ENCODE assay signal across 8 mouse cellular contexts in the genomic region with DNA sequence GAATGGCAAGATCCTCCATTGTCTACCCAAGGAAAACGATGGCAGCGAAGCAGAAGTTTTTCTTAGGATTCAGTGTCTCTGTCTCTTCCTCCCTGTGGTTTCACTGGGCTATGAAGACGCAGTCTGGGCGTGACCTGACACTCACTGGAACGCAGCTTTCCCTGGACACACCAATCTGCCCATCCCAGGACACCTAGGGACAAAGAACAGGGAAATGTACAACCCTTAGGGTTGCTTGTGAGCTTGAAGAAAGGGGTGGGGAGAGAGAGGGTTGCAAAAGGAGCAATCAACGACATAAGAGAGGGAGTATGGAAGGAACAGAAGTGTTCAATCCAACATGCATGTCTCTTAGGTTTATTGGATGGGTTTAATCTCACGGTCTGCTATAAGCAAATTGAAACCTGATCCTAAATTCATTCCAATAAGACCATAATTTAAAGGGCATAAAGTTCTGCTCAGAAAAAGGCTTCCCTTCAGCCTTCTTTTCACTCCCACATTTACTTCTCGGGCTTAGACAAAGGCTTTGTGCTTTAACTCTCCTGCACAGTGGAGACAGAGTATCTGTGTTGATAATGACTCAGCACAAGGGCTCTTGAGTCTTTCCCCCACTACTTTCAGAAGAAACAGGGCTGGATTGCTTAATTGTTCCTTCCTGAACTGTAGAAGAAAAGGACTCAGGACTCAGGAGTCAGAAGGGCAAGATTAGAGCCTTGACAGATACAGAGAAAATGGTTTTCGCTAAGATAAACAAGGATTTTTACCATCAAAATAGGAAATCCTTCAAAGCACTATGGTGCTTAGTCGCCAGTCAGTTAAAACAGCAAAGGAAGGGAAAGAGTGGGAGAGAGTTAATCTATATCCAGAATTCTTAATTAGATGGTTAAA.
A peak's percentile ranks its signal among the peaks of the same experiment; 100 is the strongest.
DNase-seq lines count a peak whose midpoint lies in the region; ATAC-seq and TF ChIP-seq lines count a peak whose summit lies in the region.

No protein-coding gene starts in this region.

- H3K36me3 ChIP-seq in CH12.LX (replicated peaks in 1 of 2; ENCODE audit: control insufficient read depth in 1 of 2, insufficient read depth in 1 of 2, low read length in 1 of 2), result no peaks in the 10 kb centered on the region
- no peaks in the 10 kb centered on the region for H3K36me3 ChIP-seq in embryonic facial prominence, embryonic 11.5 days (replicated peaks; ENCODE audit: control insufficient read depth, insufficient read depth, low read depth, low read length)
- no peaks in the 10 kb centered on the region for H3K36me3 ChIP-seq in liver, embryonic 16.5 days (ENCODE audit: control insufficient read depth, insufficient read depth)

- no peaks in the 10 kb centered on the region for H3K79me2 ChIP-seq in CH12.LX (replicated peaks; ENCODE audit: control insufficient read depth, extremely low read depth, insufficient read depth, poor library complexity, severe bottlenecking)

- dilution Hi-C loops in CH12.LX (cut with MboI; ENCODE audit: extremely low pct_ligation_motif_present, extremely low pct_unique_long_range_greater_than_20kb, low sequenced_read_pairs), result no loop called here

- peaks cover 13 to 34% of the 10 kb centered on the region in 2 experiments for H3K4me1 ChIP-seq in CH12.LX (ENCODE audit: control insufficient read depth in 1 of 2, insufficient read depth in 2 of 2)
- no peaks in the 10 kb centered on the region for H3K4me1 ChIP-seq in embryonic facial prominence, embryonic 11.5 days (ENCODE audit: control insufficient read depth, insufficient read depth, low read length)
- peaks cover 21% of the 10 kb centered on the region for H3K4me1 ChIP-seq in liver, embryonic 16.5 days (ENCODE audit: control insufficient read depth, low read depth, low read length)

- no peak overlapping the region for H3K27ac ChIP-seq in CH12.LX (ENCODE audit: insufficient read depth, low read depth)
- no peak overlapping the region for H3K27ac ChIP-seq in embryonic facial prominence, embryonic 11.5 days (replicated peaks; ENCODE audit: low read depth, low read length)
- peak overlapping the region; percentile 49 for H3K27ac ChIP-seq in liver, embryonic 16.5 days (ENCODE audit: low read length)

- TF ChIP-seq RAD21 in CH12.LX (IDR thresholded peaks at IDR 0.05; ENCODE audit: low read depth, low read length), result no peak

- intact Hi-C loops in heart, postnatal 25 days (cut with DNase I), result no loop called here

- H3K27me3 ChIP-seq in CH12.LX (replicated peaks), result no peaks in the 10 kb centered on the region
- H3K27me3 ChIP-seq in embryonic facial prominence, embryonic 11.5 days (ENCODE audit: control insufficient read depth, insufficient read depth, low read length), result no peaks in the 10 kb centered on the region
- H3K27me3 ChIP-seq in liver, embryonic 16.5 days (ENCODE audit: control insufficient read depth, insufficient read depth, low read depth, low read length), result no peaks in the 10 kb centered on the region

- H3K4me3 ChIP-seq in CH12.LX (replicated peaks in 1 of 3; ENCODE audit: low read depth in 2 of 3, low read length in 2 of 3, poor library complexity in 1 of 3), result no peak overlapping the region
- H3K4me3 ChIP-seq in embryonic facial prominence, embryonic 11.5 days (ENCODE audit: low read depth, low read length), result no peak overlapping the region
- no peak overlapping the region for H3K4me3 ChIP-seq in liver, embryonic 16.5 days (ENCODE audit: low read depth, low read length)

- in situ Hi-C loops in CH12.LX (cut with MboI; ENCODE audit: low pct_ligation_motif_present, low pct_unique_long_range_greater_than_20kb, low sequenced_read_pairs), result no loop called here

- H3K9me3 ChIP-seq in CH12.LX (replicated peaks; ENCODE audit: low read length), result no peaks in the 10 kb centered on the region
- no peaks in the 10 kb centered on the region for H3K9me3 ChIP-seq in embryonic facial prominence, embryonic 11.5 days (replicated peaks; ENCODE audit: control insufficient read depth, low read length)
- H3K9me3 ChIP-seq in liver, embryonic 16.5 days (replicated peaks; ENCODE audit: control insufficient read depth, low read length), result no peaks in the 10 kb centered on the region

- no peak for TF ChIP-seq CTCF in CH12.LX (conservative IDR thresholded peaks at IDR 0.05 in 1 of 2, IDR thresholded peaks at IDR 0.05 in 1 of 2; ENCODE audit: low read depth in 2 of 2, low read length in 2 of 2)

- TF ChIP-seq POLR2A in CH12.LX (IDR thresholded peaks at IDR 0.05; ENCODE audit: low read depth, low read length), result no peak

- no peak overlapping the region for H3K4me2 ChIP-seq in CH12.LX (ENCODE audit: insufficient read depth, low read depth, poor library complexity, severe bottlenecking)
- H3K4me2 ChIP-seq in embryonic facial prominence, embryonic 11.5 days (ENCODE audit: low read depth, low read length), result no peak overlapping the region
- H3K4me2 ChIP-seq in liver, embryonic 16.5 days (ENCODE audit: low read depth, low read length), result peak overlapping the region; percentile 43

- ATAC-seq in embryonic facial prominence, embryonic 11.5 days (replicated peaks; ENCODE audit: insufficient number of reproducible peaks, low FRiP score, low TSS enrichment, low read depth), result no peak
- peak; percentile 70 for ATAC-seq in liver, embryonic 16.5 days (ENCODE audit: low read depth)

- 55% methylated on average over 10 of the region's 10 CpGs for WGBS in embryonic facial prominence, embryonic 11.5 days
- 22% methylated on average over 10 of the region's 10 CpGs for WGBS in liver, embryonic 16.5 days (ENCODE audit: insufficient replicate concordance)

- no peak for TF ChIP-seq EP300 in CH12.LX (IDR thresholded peaks at IDR 0.05; ENCODE audit: low read length)

- peak; percentile 27 to 42 for DNase-seq in heart, adult 18-20 months
- no peak for DNase-seq in heart, postnatal 25 days (ENCODE audit: low spot score)
- no peak for DNase-seq in CH12.LX (ENCODE audit: extremely low read depth)
- peak; percentile 34 for DNase-seq in embryonic facial prominence, embryonic 11.5 days (ENCODE audit: low spot score)
- DNase-seq in adrenal gland, postnatal 14 days, result no peak
- no peak for DNase-seq in urinary bladder, postnatal 14 days (ENCODE audit: low spot score)
- DNase-seq in gastrocnemius, postnatal 10 days, result no peak

- no peak overlapping the region for H3K9ac ChIP-seq in CH12.LX (ENCODE audit: insufficient read depth, low read depth)
- H3K9ac ChIP-seq in embryonic facial prominence, embryonic 11.5 days (replicated peaks; ENCODE audit: low read length), result no peak overlapping the region
- H3K9ac ChIP-seq in liver, embryonic 16.5 days (ENCODE audit: low read depth, low read length), result peak overlapping the region; percentile 16

TF ChIP-seq in CH12.LX, 34 proteins besides CTCF, POLR2A, EP300 and RAD21:
- peak; percentile 47; the same call in 1 of the 2 replicates for TF ChIP-seq MAFK (IDR thresholded peaks at IDR 0.05; ENCODE audit: insufficient replicate concordance, low read length)
- no peak for TF ChIP-seq E2F4 (IDR thresholded peaks at IDR 0.05; ENCODE audit: insufficient replicate concordance, low read depth, low read length)
- TF ChIP-seq SIN3A (IDR thresholded peaks at IDR 0.05; ENCODE audit: low read length), result no peak

Comparison
In these comparisons a context has a peak if more than half of its experiments do, and no peak if none do; other contexts are left out.
1. DNase-seq: peak in heart, adult 18-20 months (2 of 2) and embryonic facial prominence, embryonic 11.5 days (single experiment); none in heart, postnatal 25 days (single experiment), CH12.LX (single experiment), adrenal gland, postnatal 14 days (single experiment), urinary bladder, postnatal 14 days (single experiment) and gastrocnemius, postnatal 10 days (single experiment).